ENCODE assay signal across 8 mouse cellular contexts in the genomic region with DNA sequence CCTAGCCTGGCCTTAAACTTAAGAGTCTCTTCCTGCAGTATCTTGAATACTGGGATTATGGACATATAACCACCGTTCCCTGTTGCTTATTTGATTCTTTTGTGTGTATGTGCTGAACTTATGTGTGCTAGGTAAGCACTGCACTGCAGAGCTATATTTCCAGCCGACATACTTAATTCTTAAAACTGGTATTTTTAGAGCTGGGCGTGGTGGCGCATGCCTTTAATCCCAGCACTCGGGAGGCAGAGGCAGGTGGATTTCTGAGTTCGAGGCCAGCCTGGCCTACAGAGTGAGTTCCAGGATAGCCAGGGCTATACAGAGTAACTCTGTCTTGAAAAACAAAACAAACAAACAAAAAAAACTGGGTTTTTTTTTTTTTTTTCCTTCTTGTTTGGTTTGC. TPM values are rescaled to one million over a fixed set of nuclear protein-coding genes. Genes with fewer than 3 reads are reported as not detected.
A peak's percentile ranks its signal among the peaks of the same experiment; 100 is the strongest.
DNase-seq lines count a peak whose midpoint lies in the region; ATAC-seq and TF ChIP-seq lines count a peak whose summit lies in the region.
"Not testable (repeated sequence)": the region's sequence is repeated elsewhere in the genome, so short reads cannot be mapped to it uniquely, and the experiment has no call there.

No protein-coding gene starts in this region.

- H3K9ac ChIP-seq in forebrain, embryonic 11.5 days (ENCODE audit: low read length); heart, embryonic 11.5 days (ENCODE audit: low read depth, low read length); hindbrain, embryonic 14.5 days; liver, embryonic 16.5 days (ENCODE audit: low read depth, low read length); midbrain, embryonic 13.5 days (replicated peaks); stomach, embryonic 14.5 days (replicated peaks; ENCODE audit: low read depth, low read length): not testable (repeated sequence)

- not testable (repeated sequence) for H3K27me3 ChIP-seq in forebrain, embryonic 11.5 days (ENCODE audit: control insufficient read depth, insufficient read depth, low read length); heart, embryonic 11.5 days (ENCODE audit: control insufficient read depth, insufficient read depth, low read length); hindbrain, embryonic 14.5 days (ENCODE audit: control insufficient read depth, insufficient read depth, low read length); liver, embryonic 16.5 days (ENCODE audit: control insufficient read depth, insufficient read depth, low read depth, low read length); midbrain, embryonic 13.5 days; stomach, embryonic 14.5 days (ENCODE audit: control insufficient read depth, insufficient read depth, low read length)

- peak overlapping the region; percentile 15; the same call in 1 of the 2 replicates for H3K4me2 ChIP-seq in forebrain, embryonic 11.5 days (ENCODE audit: low read depth, low read length, severe bottlenecking)
- peak overlapping the region; percentile 42 for H3K4me2 ChIP-seq in heart, embryonic 11.5 days
- peak overlapping the region; percentile 88 for H3K4me2 ChIP-seq in hindbrain, embryonic 14.5 days (replicated peaks)
- H3K4me2 ChIP-seq in liver, embryonic 16.5 days (ENCODE audit: low read depth, low read length) = peak overlapping the region; percentile 79
- H3K4me2 ChIP-seq in midbrain, embryonic 13.5 days (replicated peaks) = peak overlapping the region; percentile 96
- peak overlapping the region; percentile 76 for H3K4me2 ChIP-seq in stomach, embryonic 14.5 days (replicated peaks; ENCODE audit: low read depth, low read length)

- not testable (repeated sequence) for TF ChIP-seq POLR2A in bone marrow macrophage, adult 2 months (IDR thresholded peaks at IDR 0.05; ENCODE audit: borderline replicate concordance, low read depth, low read length)

- H3K27ac ChIP-seq in bone marrow macrophage, adult 2 months (ENCODE audit: insufficient read depth, low read depth, low read length); forebrain, embryonic 11.5 days (ENCODE audit: low read depth, low read length); heart, embryonic 11.5 days (ENCODE audit: low read depth, low read length); hindbrain, embryonic 14.5 days; liver, embryonic 16.5 days (ENCODE audit: low read length); midbrain, embryonic 13.5 days; stomach, embryonic 14.5 days (ENCODE audit: low read length): not testable (repeated sequence)
- peak overlapping the region; percentile 29; the same call in 1 of the 2 replicates for H3K27ac ChIP-seq in layer of hippocampus, adult 2 months

- not testable (repeated sequence) for H3K36me3 ChIP-seq in forebrain, embryonic 11.5 days (ENCODE audit: control insufficient read depth, insufficient read depth, low read length); heart, embryonic 11.5 days (ENCODE audit: control insufficient read depth, insufficient read depth, low read length); hindbrain, embryonic 14.5 days (replicated peaks; ENCODE audit: control insufficient read depth, insufficient read depth); liver, embryonic 16.5 days (ENCODE audit: control insufficient read depth, insufficient read depth); midbrain, embryonic 13.5 days; stomach, embryonic 14.5 days (ENCODE audit: control insufficient read depth, insufficient read depth, low read length)

- H3K9me3 ChIP-seq in forebrain, embryonic 11.5 days (ENCODE audit: control insufficient read depth, low read length); heart, embryonic 11.5 days (replicated peaks; ENCODE audit: control insufficient read depth, low read length); hindbrain, embryonic 14.5 days (ENCODE audit: control insufficient read depth, low read length); liver, embryonic 16.5 days (replicated peaks; ENCODE audit: control insufficient read depth, low read length); midbrain, embryonic 13.5 days; stomach, embryonic 14.5 days (ENCODE audit: control insufficient read depth, low read depth, low read length): not testable (repeated sequence)

- DNase-seq in forebrain, embryonic 11.5 days (ENCODE audit: low spot score); hindbrain, embryonic 14.5 days (ENCODE audit: low spot score); layer of hippocampus, adult 2 months (ENCODE audit: low spot score in 2 of 2): not testable (repeated sequence)

- WGBS in forebrain, embryonic 11.5 days = 92% methylated on average over 6 of the region's 6 CpGs
- 85% methylated on average over 6 of the region's 6 CpGs for WGBS in heart, embryonic 11.5 days (ENCODE audit: insufficient replicate concordance)
- WGBS in hindbrain, embryonic 14.5 days = 97% methylated on average over 6 of the region's 6 CpGs
- 71% methylated on average over 6 of the region's 6 CpGs for WGBS in liver, embryonic 16.5 days (ENCODE audit: insufficient replicate concordance)
- WGBS in midbrain, embryonic 13.5 days = 92% methylated on average over 6 of the region's 6 CpGs
- 91% methylated on average over 6 of the region's 6 CpGs for WGBS in stomach, embryonic 14.5 days

- peaks cover 24% of the 10 kb centered on the region for H3K4me1 ChIP-seq in bone marrow macrophage, adult 2 months (ENCODE audit: control insufficient read depth, insufficient read depth, low read length)
- H3K4me1 ChIP-seq in forebrain, embryonic 11.5 days (replicated peaks; ENCODE audit: control insufficient read depth, insufficient read depth, low read length); heart, embryonic 11.5 days (ENCODE audit: control insufficient read depth, insufficient read depth, low read length): not testable (repeated sequence)
- peaks cover 36% of the 10 kb centered on the region for H3K4me1 ChIP-seq in hindbrain, embryonic 14.5 days (replicated peaks; ENCODE audit: control insufficient read depth, insufficient read depth, low read length)
- H3K4me1 ChIP-seq in liver, embryonic 16.5 days (ENCODE audit: control insufficient read depth, low read depth, low read length) = peaks cover 30% of the 10 kb centered on the region
- H3K4me1 ChIP-seq in midbrain, embryonic 13.5 days (replicated peaks) = peaks cover 37% of the 10 kb centered on the region
- peaks cover 12% of the 10 kb centered on the region for H3K4me1 ChIP-seq in stomach, embryonic 14.5 days (ENCODE audit: control insufficient read depth, insufficient read depth, low read length)

- peak overlapping the region; percentile 22; the same call in 1 of the 2 replicates for H3K4me3 ChIP-seq in bone marrow macrophage, adult 2 months (ENCODE audit: insufficient read depth, low read length)
- H3K4me3 ChIP-seq in forebrain, embryonic 11.5 days (ENCODE audit: low read depth, low read length); heart, embryonic 11.5 days (ENCODE audit: low read depth, low read length); stomach, embryonic 14.5 days (ENCODE audit: low read depth, low read length): not testable (repeated sequence)
- peak overlapping the region; percentile 7; the same call in 1 of the 2 replicates for H3K4me3 ChIP-seq in hindbrain, embryonic 14.5 days (replicated peaks; ENCODE audit: low read length)
- H3K4me3 ChIP-seq in layer of hippocampus, adult 2 months = peak overlapping the region; percentile 99
- H3K4me3 ChIP-seq in liver, embryonic 16.5 days (ENCODE audit: low read depth, low read length) = peak overlapping the region; percentile 56
- H3K4me3 ChIP-seq in midbrain, embryonic 13.5 days (replicated peaks) = peak overlapping the region; percentile 25

- ATAC-seq in forebrain, embryonic 11.5 days (replicated peaks; ENCODE audit: low FRiP score); heart, embryonic 11.5 days (replicated peaks; ENCODE audit: insufficient number of reproducible peaks, low FRiP score, low TSS enrichment); hindbrain, embryonic 14.5 days (ENCODE audit: low FRiP score); liver, embryonic 16.5 days (ENCODE audit: low read depth); midbrain, embryonic 13.5 days; stomach, embryonic 14.5 days (ENCODE audit: insufficient number of reproducible peaks, insufficient read depth, low FRiP score, low read depth): not testable (repeated sequence)

- TF ChIP-seq CTCF in bone marrow macrophage, adult 2 months (IDR thresholded peaks at IDR 0.05; ENCODE audit: low read depth, low read length); layer of hippocampus, adult 2 months (conservative IDR thresholded peaks at IDR 0.05): not testable (repeated sequence)

RNA-seq across cellular contexts. Expression of gene Dr1, which starts 2.6 kb away (rescaled TPM):
- 56.9 and 58.4 TPM in 2 replicates for polyA plus RNA-seq in bone marrow macrophage, adult 2 months (2012; ENCODE audit: insufficient read depth, insufficient read length, missing spikeins)
- 55.3 and 60.2 TPM in 2 replicates for polyA plus RNA-seq in forebrain, embryonic 11.5 days (2014; fragmentation: Nextera tagmentation; extraction: Ambion mirVana)
- polyA plus RNA-seq in heart, embryonic 11.5 days (2014; fragmentation: Nextera tagmentation; extraction: Ambion mirVana) = 32.8 and 36.5 TPM in 2 replicates
- 45.7 and 52.3 TPM in 2 replicates for polyA plus RNA-seq in hindbrain, embryonic 14.5 days (2014; fragmentation: Nextera tagmentation; extraction: Ambion mirVana)
- total RNA-seq in layer of hippocampus, adult 2 months (2021) = 10 to 100 TPM; 40.2 to 42.8 TPM
- 23.0 and 26.9 TPM in 2 replicates for polyA plus RNA-seq in liver, embryonic 16.5 days (2015; fragmentation: Nextera tagmentation; extraction: Ambion mirVana)
- 42.3 and 50.7 TPM in 2 replicates for polyA plus RNA-seq in midbrain, embryonic 13.5 days (2015; fragmentation: Nextera tagmentation; extraction: Ambion mirVana)
- polyA plus RNA-seq in stomach, embryonic 14.5 days (2014; fragmentation: Nextera tagmentation; extraction: Ambion mirVana) = 39.0 and 42.8 TPM in 2 replicates

RNA-seq across cellular contexts. Expression of gene Pigg, which starts 41.1 kb away (rescaled TPM):
- polyA plus RNA-seq in bone marrow macrophage, adult 2 months (2012; ENCODE audit: insufficient read depth, insufficient read length, missing spikeins) = 5.1 and 5.8 TPM in 2 replicates
- polyA plus RNA-seq in forebrain, embryonic 11.5 days (2014; fragmentation: Nextera tagmentation; extraction: Ambion mirVana) = 3.7 and 4.3 TPM in 2 replicates
- 3.4 and 3.7 TPM in 2 replicates for polyA plus RNA-seq in heart, embryonic 11.5 days (2014; fragmentation: Nextera tagmentation; extraction: Ambion mirVana)
- polyA plus RNA-seq in hindbrain, embryonic 14.5 days (2014; fragmentation: Nextera tagmentation; extraction: Ambion mirVana) = 2.3 and 2.9 TPM in 2 replicates
- total RNA-seq in layer of hippocampus, adult 2 months (2021) = 10 to 100 TPM; 10.1 to 11.5 TPM
- polyA plus RNA-seq in liver, embryonic 16.5 days (2015; fragmentation: Nextera tagmentation; extraction: Ambion mirVana) = 2.8 and 3.6 TPM in 2 replicates
- 6.0 and 6.1 TPM in 2 replicates for polyA plus RNA-seq in midbrain, embryonic 13.5 days (2015; fragmentation: Nextera tagmentation; extraction: Ambion mirVana)
- 3.1 and 3.8 TPM in 2 replicates for polyA plus RNA-seq in stomach, embryonic 14.5 days (2014; fragmentation: Nextera tagmentation; extraction: Ambion mirVana)

Comparison
In these comparisons a context has a peak if more than half of its experiments do, and no peak if none do; other contexts are left out.
1. H3K4me2 ChIP-seq: peak in every context shown above with its lines; median percentile 96 in midbrain, embryonic 13.5 days; 88 in hindbrain, embryonic 14.5 days; 79 in liver, embryonic 16.5 days; 76 in stomach, embryonic 14.5 days; 42 in heart, embryonic 11.5 days; 15 in forebrain, embryonic 11.5 days.